Mouse (Mus musculus) CH12.LX (cell line): ENCODE data around the gene Rbm33. TPM values are rescaled to one million over a fixed set of nuclear protein-coding genes. Genes with fewer than 3 reads are reported as not detected.

ENCODE experiments used
- DNase-seq: peaks from one replicate; pipeline ENCODE4 v3.0.0-alpha.2; 2013; ENCODE audit errors: extremely low read depth
- H3K27ac ChIP-seq: 2 replicates; pipeline ENCODE4 v1.5.1; 2012; ENCODE audit warnings: low read depth, mild to moderate bottlenecking, control low read depth, moderate library complexity; ENCODE audit not compliant: insufficient read depth
- H3K27me3 ChIP-seq: replicated peaks from 2 replicates; pipeline ENCODE3; 2012; ENCODE audit warnings: inconsistent platforms
- H3K36me3 ChIP-seq, 2 experiments: replicated peaks in 1 of 2; 2 replicates each; pipeline versions ENCODE3 to v1.6.1; 2012; ENCODE audit warnings: inconsistent platforms in 1 of 2, low read length in 1 of 2, mild to moderate bottlenecking in 1 of 2, mixed read lengths in 1 of 2, moderate library complexity in 1 of 2; ENCODE audit not compliant: control insufficient read depth in 1 of 2, insufficient read depth in 1 of 2
- H3K4me1 ChIP-seq, 2 experiments: 2 replicates each; pipeline ENCODE4 v1.6.1; 2012; ENCODE audit warnings: inconsistent platforms in 1 of 2, moderate library complexity in 1 of 2; ENCODE audit not compliant: insufficient read depth in 2 of 2, control insufficient read depth in 1 of 2
- H3K4me2 ChIP-seq: 2 replicates; pipeline ENCODE4 v1.6.1; 2012; ENCODE audit warnings: low read depth, mild to moderate bottlenecking, control low read depth; ENCODE audit not compliant: poor library complexity, insufficient read depth, severe bottlenecking
- H3K4me3 ChIP-seq, 3 experiments: fragments of 150-350 bp in 1 of 3; sonication (generic) in 1 of 3; replicated peaks in 1 of 3; 2 replicates each; pipeline versions ENCODE3 to v1.5.1; 2011 to 2012; ENCODE audit warnings: low read depth in 2 of 3, low read length in 2 of 3, mild to moderate bottlenecking in 2 of 3, moderate library complexity in 2 of 3, control low read depth in 1 of 3, improper control_type of control experiment in 1 of 3, inconsistent platforms in 1 of 3, mixed read lengths in 1 of 3; ENCODE audit not compliant: poor library complexity in 1 of 3
- H3K79me2 ChIP-seq: replicated peaks from 2 replicates; pipeline ENCODE4 v1.6.1; 2012; ENCODE audit warnings: mild to moderate bottlenecking, moderate library complexity; ENCODE audit not compliant: control insufficient read depth, poor library complexity, insufficient read depth, severe bottlenecking; ENCODE audit errors: extremely low read depth
- H3K9ac ChIP-seq: 2 replicates; pipeline ENCODE4 v1.6.1; 2012; ENCODE audit warnings: low read depth, mild to moderate bottlenecking, control low read depth, moderate library complexity; ENCODE audit not compliant: insufficient read depth
- H3K9me3 ChIP-seq: replicated peaks from 2 replicates; pipeline ENCODE3; 2012; ENCODE audit warnings: low read length, inconsistent platforms, mixed read lengths
- CHD1 ChIP-seq: IDR thresholded peaks from 2 replicates; pipeline ENCODE4 v1.6.1; 2012; ENCODE audit warnings: low read depth, low read length, improper control_type of control experiment, inconsistent platforms
- ELF1 ChIP-seq: IDR thresholded peaks from 2 replicates; pipeline ENCODE4 v1.6.1; 2014; ENCODE audit warnings: low read depth, mild to moderate bottlenecking, inconsistent platforms, low read length, improper control_type of control experiment
- IRF4 ChIP-seq: IDR thresholded peaks from 2 replicates; pipeline ENCODE4 v1.6.1; 2014; ENCODE audit warnings: low read depth, mild to moderate bottlenecking, inconsistent platforms, low read length, improper control_type of control experiment
- JUND ChIP-seq: conservative IDR thresholded peaks from 2 replicates; pipeline ENCODE4 v1.6.1; 2011; ENCODE audit warnings: low read depth, low read length, improper control_type of control experiment
- KAT2A ChIP-seq: IDR thresholded peaks from 2 replicates; pipeline ENCODE4 v1.6.1; 2012; ENCODE audit warnings: low read length, improper control_type of control experiment, inconsistent platforms; ENCODE audit not compliant: insufficient replicate concordance
- MAFK ChIP-seq: IDR thresholded peaks from 2 replicates; pipeline ENCODE4 v1.6.1; 2011; ENCODE audit warnings: low read length, improper control_type of control experiment; ENCODE audit not compliant: insufficient replicate concordance
- MAZ ChIP-seq: IDR thresholded peaks from 2 replicates; pipeline ENCODE4 v1.6.1; 2012; ENCODE audit warnings: low read depth, mild to moderate bottlenecking, inconsistent platforms, low read length, improper control_type of control experiment, moderate library complexity
- MXI1 ChIP-seq: IDR thresholded peaks from 2 replicates; pipeline ENCODE4 v1.6.1; 2011; ENCODE audit warnings: mild to moderate bottlenecking, low read depth, low read length, improper control_type of control experiment
- MYC ChIP-seq: IDR thresholded peaks from 2 replicates; pipeline ENCODE4 v1.6.1; 2011; ENCODE audit warnings: low read depth, mild to moderate bottlenecking, improper control_type of control experiment, low read length
- NRF1 ChIP-seq: IDR thresholded peaks from 2 replicates; pipeline ENCODE4 v1.6.1; 2014; ENCODE audit warnings: low read depth, mild to moderate bottlenecking, inconsistent platforms, low read length, improper control_type of control experiment, moderate library complexity
- PAX5 ChIP-seq: IDR thresholded peaks from 2 replicates; pipeline ENCODE4 v1.6.1; 2012; ENCODE audit warnings: low read length, inconsistent platforms, mixed read lengths
- POLR2AphosphoS2 ChIP-seq: IDR thresholded peaks from 2 replicates; pipeline ENCODE4 v1.6.1; 2011; ENCODE audit warnings: low read depth, low read length, improper control_type of control experiment
- RAD21 ChIP-seq: IDR thresholded peaks from 2 replicates; pipeline ENCODE4 v1.6.1; 2011; ENCODE audit warnings: low read depth, mild to moderate bottlenecking, low read length, improper control_type of control experiment, moderate library complexity
- SIN3A ChIP-seq: IDR thresholded peaks from 2 replicates; pipeline ENCODE4 v1.6.1; 2012; ENCODE audit warnings: low read length, improper control_type of control experiment, inconsistent platforms
- SMC3 ChIP-seq: IDR thresholded peaks from 2 replicates; pipeline ENCODE4 v1.6.1; 2011; ENCODE audit warnings: low read depth, low read length, improper control_type of control experiment
- TCF12 ChIP-seq: IDR thresholded peaks from 2 replicates; pipeline ENCODE4 v1.6.1; 2014; ENCODE audit warnings: low read depth, mild to moderate bottlenecking, inconsistent platforms, low read length, improper control_type of control experiment
- UBTF ChIP-seq: IDR thresholded peaks from 2 replicates; pipeline ENCODE4 v1.6.1; 2012; ENCODE audit warnings: low read depth, mild to moderate bottlenecking, inconsistent platforms, low read length, improper control_type of control experiment, moderate library complexity
- USF2 ChIP-seq: conservative IDR thresholded peaks from 2 replicates; pipeline ENCODE4 v1.6.1; 2011; ENCODE audit warnings: low read depth, low read length, improper control_type of control experiment
- ZC3H11A ChIP-seq: IDR thresholded peaks from 2 replicates; pipeline ENCODE4 v1.6.1; 2012; ENCODE audit warnings: low read depth, mild to moderate bottlenecking, inconsistent platforms, low read length, improper control_type of control experiment
- ZMIZ1 ChIP-seq: IDR thresholded peaks from 2 replicates; pipeline ENCODE4 v1.6.1; 2012; ENCODE audit warnings: low read depth, mild to moderate bottlenecking, inconsistent platforms, low read length, improper control_type of control experiment
- ZNF384 ChIP-seq: IDR thresholded peaks from 2 replicates; pipeline ENCODE4 v1.6.1; 2012; ENCODE audit warnings: low read depth, low read length, improper control_type of control experiment, inconsistent platforms
- dilution Hi-C: fragments of 300-500 bp; cut with MboI; formaldehyde crosslinking; loops from 2 replicates; pipeline ENCODE4 v1.14.3; 2020; ENCODE audit warnings: low sequenced_read_pairs; ENCODE audit not compliant: extremely low pct_unique_long_range_greater_than_20kb, extremely low pct_ligation_motif_present
- in situ Hi-C: fragments of 300-500 bp; cut with MboI; formaldehyde crosslinking; loops from 3 replicates; pipeline ENCODE4 v1.14.3; 2019; ENCODE audit warnings: low sequenced_read_pairs, low pct_ligation_motif_present, low pct_unique_long_range_greater_than_20kb, mixed read lengths
- polyA plus RNA-seq: library from polyadenylated mRNA; unstranded; fragments of >175 nt; gene quantifications from 2 replicates; pipeline ENCODE4 v1.2.1, GENCODE M21; 2012; ENCODE audit warnings: low read depth; ENCODE audit not compliant: insufficient read length
- total RNA-seq, 2 experiments: library from RNA; depleted of rRNA; stranded (reverse); fragments of 300-350 nt in 1 of 2; fragments of >200 nt in 1 of 2; gene quantifications; 2 replicates each; pipeline ENCODE4 v1.2.3; 2012 to 2014

Gene Rbm33
- total and polyA plus RNA-seq, 3 experiments: 7.4 to 50.3 (median 15.1) TPM

GRCm38 (mm10) chr5:28382289-28382688 lies 65.4 kb downstream of the Rbm33 start:
- no peak for DNase-seq
- Histone ChIP-seq H3K36me3 (peaks cover 30 to 57% of the 10 kb centered on the region in 2 experiments), H3K79me2 (peaks cover 15% of the 10 kb centered on the region; the same call in 1 of the 2 replicates)
- TF ChIP-seq RAD21: no peak
- TF ChIP-seq NRF1: no peak
- TF ChIP-seq PAX5: no peak
- no peak for TF ChIP-seq ZC3H11A
- TF ChIP-seq ZNF384: no peak
- TF ChIP-seq CHD1: no peak
- no peak for TF ChIP-seq SMC3
- TF ChIP-seq UBTF: no peak
- no peak for TF ChIP-seq MYC
- no peak for TF ChIP-seq POLR2AphosphoS2
- no peak for TF ChIP-seq ELF1
- no peak for TF ChIP-seq KAT2A
- no peak for TF ChIP-seq MXI1
- no peak for TF ChIP-seq IRF4
- no peak for TF ChIP-seq MAFK
- TF ChIP-seq USF2: no peak
- TF ChIP-seq, all 38 proteins: peak for 0
- no peak overlapping the region for H3K27ac ChIP-seq
- dilution Hi-C loops: no loop called here
- H3K9me3 ChIP-seq: no peaks in the 10 kb centered on the region
- H3K4me1 ChIP-seq: peaks cover 0 to 39% of the 10 kb centered on the region in 2 experiments; a peak in 1 of 4 replicates
- H3K9ac ChIP-seq: no peak overlapping the region
- H3K4me2 ChIP-seq: no peak overlapping the region
- H3K4me3 ChIP-seq: no peak overlapping the region
- no peaks in the 10 kb centered on the region for H3K27me3 ChIP-seq
- in situ Hi-C loops: loop anchor here (25.0 kb wide), 1 partner anchor 245 kb away; no protein-coding TSS in a partner anchor

GRCm38 (mm10) chr5:28386783-28387182 lies 69.9 kb downstream of the Rbm33 start:
- peaks cover 11% of the 10 kb centered on the region; the same call in 1 of the 2 replicates for H3K79me2 ChIP-seq
- H3K36me3 ChIP-seq: peaks cover 41 to 73% of the 10 kb centered on the region in 2 experiments

More at GRCm38 (mm10) chr5:28386783-28387182, 69.9 kb downstream of the Rbm33 start:
- in situ Hi-C loops: loop anchor here (25.0 kb wide), 1 partner anchor 249 kb away; no protein-coding TSS in a partner anchor
- H3K9ac ChIP-seq: no peak overlapping the region
- no peaks in the 10 kb centered on the region for H3K9me3 ChIP-seq
- dilution Hi-C loops: no loop called here
- H3K4me1 ChIP-seq: peaks cover 0 to 39% of the 10 kb centered on the region in 2 experiments; a peak in 1 of 4 replicates
- DNase-seq: no peak
- no peak overlapping the region for H3K4me2 ChIP-seq
- H3K4me3 ChIP-seq: no peak overlapping the region
- H3K27me3 ChIP-seq: no peaks in the 10 kb centered on the region
- no peak overlapping the region for H3K27ac ChIP-seq
- no peak for TF ChIP-seq TCF12
- TF ChIP-seq RAD21: no peak
- TF ChIP-seq JUND: no peak
- no peak for TF ChIP-seq MAZ
- no peak for TF ChIP-seq SIN3A
- no peak for TF ChIP-seq ZMIZ1
- no peak for TF ChIP-seq KAT2A
